Mouse (Mus musculus) C2C12 (cell line): ENCODE data around the gene Stap2. TPM values are rescaled to one million over a fixed set of nuclear protein-coding genes. Genes with fewer than 3 reads are reported as not detected.

Source experiments
- H3K27me3 ChIP-seq: one replicate; pipeline ENCODE4 v1.6.1; 2011; ENCODE audit not compliant: control insufficient read depth, insufficient read depth, insufficient read length
- H3K36me3 ChIP-seq: one replicate; pipeline ENCODE4 v1.6.1; 2011; ENCODE audit not compliant: control insufficient read depth, insufficient read depth
- H3K4me3 ChIP-seq: one replicate; pipeline ENCODE4 v1.5.1; 2011; ENCODE audit warnings: mild to moderate bottlenecking, control low read depth; ENCODE audit not compliant: poor library complexity, insufficient read depth, severe bottlenecking
- H3K79me2 ChIP-seq: one replicate; pipeline ENCODE4 v1.6.1; 2011; ENCODE audit not compliant: control insufficient read depth, insufficient read depth
- H3K79me3 ChIP-seq: one replicate; pipeline ENCODE4 v1.6.1; 2011; ENCODE audit warnings: low read depth, control low read depth
- H3ac ChIP-seq: one replicate; pipeline ENCODE3; 2011; ENCODE audit warnings: low read depth; ENCODE audit not compliant: control insufficient read depth, insufficient read length
- CEBPB ChIP-seq: IDR thresholded peaks from one replicate; pipeline ENCODE4 v1.6.1; 2011; ENCODE audit warnings: low read depth, mild to moderate bottlenecking, control low read depth, moderate library complexity
- CTCF ChIP-seq: IDR thresholded peaks from one replicate; pipeline ENCODE4 v1.5.1; 2011; ENCODE audit not compliant: control insufficient read depth, insufficient read depth, insufficient read length
- FOSL1 ChIP-seq: IDR thresholded peaks from one replicate; pipeline ENCODE4 v1.8.0; 2011; ENCODE audit warnings: mild to moderate bottlenecking, low read length; ENCODE audit not compliant: poor library complexity, insufficient read depth, severe bottlenecking
- MAX ChIP-seq: IDR thresholded peaks from one replicate; pipeline ENCODE4 v1.6.1; 2011; ENCODE audit warnings: mild to moderate bottlenecking, control low read depth
- MYOD1 ChIP-seq: IDR thresholded peaks from one replicate; pipeline ENCODE4 v1.6.1; 2011; ENCODE audit warnings: low read depth; ENCODE audit not compliant: control insufficient read depth, insufficient read length
- MYOG ChIP-seq: IDR thresholded peaks from one replicate; pipeline ENCODE4 v1.6.1; 2011; ENCODE audit not compliant: control insufficient read depth, insufficient read length; ENCODE audit errors: extremely low read depth
- USF1 ChIP-seq: IDR thresholded peaks from one replicate; pipeline ENCODE4 v1.6.1; 2011; ENCODE audit warnings: low read depth, mild to moderate bottlenecking, control low read depth, moderate library complexity
- polyA plus RNA-seq: library from polyadenylated mRNA; unstranded; fragments of >200 nt; fragmentation: generic; extraction: Trizol; gene quantifications from one replicate; pipeline ENCODE4 v1.2.1, GENCODE M21; 2012; ENCODE audit warnings: missing spikeins

Stap2 gene
- polyA plus RNA-seq, 1 experiment, result 0.48 TPM

DNA sequence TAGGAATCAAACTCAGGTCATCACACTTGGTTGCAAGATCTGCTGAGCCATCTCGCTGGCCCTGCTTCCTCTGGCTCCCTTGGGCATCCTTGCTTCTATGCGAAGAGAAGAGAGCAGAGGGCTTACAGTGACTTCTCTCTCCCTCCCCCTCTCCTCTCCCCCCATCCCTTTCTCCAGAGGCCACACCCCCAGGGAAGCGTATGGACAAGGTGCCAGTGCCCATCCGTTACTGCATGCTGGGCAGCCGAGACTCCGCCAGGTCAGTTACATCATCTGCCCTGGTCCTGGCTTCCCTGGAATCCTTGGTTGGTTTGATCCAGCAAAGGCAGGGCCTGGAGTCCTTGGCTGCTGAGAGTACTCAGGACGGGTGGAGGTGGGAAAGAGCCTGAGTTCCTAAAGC lies 6.1 kb upstream of the Stap2 start:
- Histone ChIP-seq H3K79me3 (no peaks in the 10 kb centered on the region), H3K36me3 (peaks cover 28% of the 10 kb centered on the region), H3K27me3 (no peaks in the 10 kb centered on the region), H3K4me3 (no peak overlapping the region), H3K79me2 (peaks cover 19% of the 10 kb centered on the region), H3ac (no peak overlapping the region)
- TF ChIP-seq USF1 (no peak), FOSL1 (no peak), MAX (no peak), MYOD1 (no peak), CEBPB (no peak), MYOG (no peak), CTCF (no peak)

DNA sequence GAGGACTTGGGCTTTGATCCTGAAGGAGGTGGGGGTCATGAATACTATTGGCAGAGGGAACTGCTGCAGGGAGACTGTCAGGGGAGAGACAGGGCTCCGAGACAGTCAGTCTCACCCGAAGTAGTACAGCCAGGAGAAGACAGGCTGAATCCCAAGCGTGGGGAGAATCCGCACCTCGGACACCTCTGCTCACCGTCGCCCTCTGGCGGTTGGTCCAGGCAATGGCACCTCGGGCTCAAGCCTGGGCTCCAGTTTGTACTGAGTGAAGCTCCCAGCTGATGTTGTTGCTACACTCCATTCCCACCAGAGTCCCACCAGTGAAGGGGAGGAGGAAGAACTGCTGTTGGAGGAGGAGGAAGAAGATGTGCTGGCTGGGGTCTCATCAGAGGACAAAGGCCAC lies 5.3 kb upstream of the Stap2 start:
- Histone ChIP-seq H3K27me3 (no peaks in the 10 kb centered on the region), H3K79me2 (peaks cover 19% of the 10 kb centered on the region), H3ac (peak overlapping the region; percentile 12), H3K4me3 (no peak overlapping the region), H3K36me3 (peaks cover 20% of the 10 kb centered on the region), H3K79me3 (no peaks in the 10 kb centered on the region)
- TF ChIP-seq CTCF (peak; percentile 92), MYOG (no peak)

DNA sequence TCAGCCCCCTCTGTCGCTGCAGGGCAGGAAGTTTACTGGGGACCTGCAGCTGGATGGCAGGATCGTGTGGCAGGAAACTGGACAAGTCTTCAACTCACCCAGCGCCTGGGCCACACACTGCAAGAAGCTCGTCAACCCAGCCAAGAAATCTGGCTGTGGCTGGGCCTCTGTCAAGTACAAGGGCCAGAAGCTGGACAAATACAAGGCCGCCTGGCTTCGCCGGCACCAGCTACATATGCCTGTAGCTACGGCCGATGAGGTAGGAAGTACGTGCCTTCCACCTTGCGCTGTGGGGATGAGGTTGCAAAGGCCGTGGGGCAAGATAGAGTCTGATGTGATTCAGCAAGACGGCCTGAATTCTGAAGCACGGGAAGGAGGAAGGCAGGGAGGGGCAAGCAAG lies 4.9 kb upstream of the Stap2 start:
- H3K36me3 ChIP-seq, result peaks cover 16% of the 10 kb centered on the region
- peaks cover 19% of the 10 kb centered on the region for H3K79me2 ChIP-seq
- peak overlapping the region; percentile 69 for H3K4me3 ChIP-seq
- H3K27me3 ChIP-seq, result no peaks in the 10 kb centered on the region
- TF ChIP-seq FOSL1, result no peak
- no peak for TF ChIP-seq CTCF
- TF ChIP-seq USF1, result no peak
- TF ChIP-seq MAX, result no peak
- no peak for TF ChIP-seq MYOG
- TF ChIP-seq CEBPB, result no peak
- TF ChIP-seq MYOD1, result no peak
- no peaks in the 10 kb centered on the region for H3K79me3 ChIP-seq
- H3ac ChIP-seq, result peak overlapping the region; percentile 12

DNA sequence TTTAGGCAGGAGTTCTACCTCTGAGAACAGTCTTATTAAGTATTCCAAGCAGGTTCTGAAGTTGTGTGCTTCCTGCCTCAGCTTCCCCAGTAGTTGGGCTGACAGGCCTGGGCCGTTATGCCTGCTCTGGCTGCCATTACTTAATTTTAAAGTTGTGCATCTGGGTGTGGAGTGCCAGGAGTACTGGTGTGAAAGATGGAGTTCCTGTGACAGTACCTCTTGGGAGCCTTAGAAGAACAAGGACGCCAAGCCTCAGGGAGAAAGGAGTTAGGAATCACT lies 4.5 kb upstream of the Stap2 start:
- Histone ChIP-seq H3K27me3 (peaks cover 3% of the 10 kb centered on the region), H3K79me2 (peaks cover 19% of the 10 kb centered on the region), H3ac (peak overlapping the region; percentile 12), H3K79me3 (no peaks in the 10 kb centered on the region), H3K4me3 (peak overlapping the region; percentile 69), H3K36me3 (peaks cover 15% of the 10 kb centered on the region)
- TF ChIP-seq MYOD1 (no peak), MYOG (no peak), CEBPB (no peak), USF1 (no peak), CTCF (no peak), FOSL1 (no peak), MAX (no peak)

DNA sequence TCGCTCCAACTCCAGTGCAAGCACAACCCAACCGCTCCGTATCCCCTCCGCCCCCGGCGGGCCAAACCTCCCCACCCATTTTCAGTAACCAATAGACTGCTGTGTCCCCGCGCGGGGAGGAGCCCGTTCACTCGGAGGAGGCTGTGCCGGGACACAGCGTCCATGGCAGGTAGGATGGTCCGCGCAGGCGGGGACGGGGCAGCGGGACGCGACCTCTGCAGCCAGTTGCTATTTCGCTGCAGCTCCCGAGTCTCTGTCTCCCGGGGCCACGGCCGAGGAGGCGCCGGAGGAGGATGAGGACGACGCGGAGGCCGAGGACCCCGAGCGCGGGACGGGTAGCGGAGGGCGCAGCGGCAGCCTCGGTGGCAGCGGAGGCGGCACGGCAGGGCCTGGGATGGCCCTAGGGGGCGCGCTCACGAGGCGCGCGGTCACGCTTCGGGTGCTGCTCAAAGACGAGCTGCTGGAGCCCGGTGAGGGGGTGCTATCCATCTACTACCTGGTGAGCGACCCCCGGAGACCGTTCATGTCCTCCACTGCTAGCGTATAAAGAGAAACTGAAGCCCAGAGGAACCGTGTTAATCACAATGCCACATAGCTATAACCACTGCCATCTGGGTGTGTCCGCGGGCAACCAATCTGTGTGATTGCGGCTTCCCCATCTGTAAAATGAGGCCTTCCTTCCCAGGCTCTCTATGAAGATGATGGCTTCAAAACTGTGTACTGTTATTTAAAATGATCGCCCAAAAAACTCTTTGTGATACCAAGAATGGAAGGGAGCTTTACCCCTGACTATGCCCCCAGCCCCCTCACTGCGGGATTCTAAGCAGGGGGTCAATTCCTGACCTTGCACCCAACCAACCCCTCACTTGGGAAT lies 3.9 kb upstream of the Stap2 start:
- peaks cover 3% of the 10 kb centered on the region for H3K27me3 ChIP-seq
- peaks cover 19% of the 10 kb centered on the region for H3K79me2 ChIP-seq
- peak overlapping the region; percentile 94 for H3ac ChIP-seq
- TF ChIP-seq FOSL1 (no peak), MYOG (no peak), MAX (no peak), MYOD1 (no peak), CTCF (peak; percentile 93), USF1 (no peak), CEBPB (no peak)
- H3K79me3 ChIP-seq, result no peaks in the 10 kb centered on the region
- H3K4me3 ChIP-seq, result peak overlapping the region; percentile 69
- peaks cover 11% of the 10 kb centered on the region for H3K36me3 ChIP-seq

DNA sequence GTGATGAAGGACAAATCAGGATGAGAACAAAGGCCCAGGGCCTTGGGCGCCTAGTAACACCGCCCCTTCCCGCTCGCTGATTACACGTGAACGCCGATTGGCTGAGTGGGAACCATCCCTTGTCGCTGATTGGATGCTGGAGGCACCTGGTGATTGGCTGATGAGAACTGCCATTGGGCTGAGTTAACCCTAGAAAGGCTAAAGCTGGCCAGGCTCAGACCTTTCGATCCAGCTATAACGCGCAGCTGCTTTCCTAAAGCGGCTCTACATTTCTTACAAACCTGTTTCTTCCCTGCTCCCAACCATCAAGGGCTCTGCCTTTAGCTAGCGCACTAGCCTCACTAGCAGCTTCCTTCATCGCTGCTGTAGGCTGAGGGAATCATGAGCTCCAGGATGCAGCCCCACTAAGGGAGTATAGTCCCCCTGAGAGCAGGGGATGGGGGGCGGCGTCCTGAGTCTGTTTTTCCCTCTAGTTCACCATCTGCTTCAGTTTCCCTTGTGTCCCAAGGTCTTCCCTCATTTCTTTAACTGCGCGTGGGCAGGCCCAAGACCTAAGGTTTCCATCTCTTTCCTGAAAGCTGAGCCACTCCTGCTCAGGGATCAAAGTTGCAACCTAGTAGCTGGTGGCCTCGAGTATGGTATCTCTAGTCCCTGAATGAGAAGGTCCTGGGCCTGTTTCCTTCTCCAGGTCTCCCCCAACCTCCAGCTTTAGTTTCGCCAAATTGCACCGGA lies 3.1 kb upstream of the Stap2 start:
- Histone ChIP-seq H3K79me2 (peaks cover 19% of the 10 kb centered on the region), H3K36me3 (peaks cover 10% of the 10 kb centered on the region), H3ac (peak overlapping the region; percentile 64), H3K4me3 (peak overlapping the region; percentile 69), H3K27me3 (peaks cover 3% of the 10 kb centered on the region), H3K79me3 (no peaks in the 10 kb centered on the region)
- no peak for TF ChIP-seq MAX
- no peak for TF ChIP-seq USF1
- TF ChIP-seq MYOD1, result no peak
- no peak for TF ChIP-seq MYOG
- no peak for TF ChIP-seq FOSL1
- TF ChIP-seq CEBPB, result no peak
- TF ChIP-seq CTCF, result no peak
